Mouse (Mus musculus) adrenal gland, postnatal 25 days (tissue): Measurements from ENCODE around the gene Slc25a12. TPM values are rescaled to one million over a fixed set of nuclear protein-coding genes. Genes with fewer than 3 reads are reported as not detected.

ENCODE experiments used
- DNase-seq: peaks from one replicate; pipeline ENCODE4 v3.0.0; 2021; ENCODE audit warnings: mixed read lengths
- total RNA-seq: library from RNA; stranded (reverse); gene quantifications from 2 replicates; pipeline ENCODE4 v1.2.3, GENCODE M21; 2021

The Slc25a12 gene
- total RNA-seq, 1 experiment from 2014 or later, result 96.2 TPM

DNA sequence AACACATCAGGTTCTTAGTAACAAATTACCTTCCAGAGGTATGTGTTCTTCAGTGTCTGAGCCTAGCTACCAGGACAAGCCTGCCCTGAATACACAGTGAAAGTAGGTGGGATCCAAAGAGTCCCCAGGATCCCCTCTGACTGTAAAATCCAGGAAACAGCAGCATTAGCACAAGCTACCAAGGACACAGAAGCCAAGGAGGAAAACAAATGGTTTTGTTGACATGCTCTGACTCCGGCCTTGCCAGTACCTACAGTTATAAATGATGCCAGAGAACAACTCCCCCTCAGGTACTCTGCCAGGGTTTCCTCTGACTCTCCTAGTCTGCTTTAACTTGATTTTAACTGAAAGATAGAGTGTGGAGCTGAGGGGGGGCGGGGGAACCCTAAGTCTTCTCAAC lies 18.0 kb downstream of the Slc25a12 start:
- no peak for DNase-seq

DNA sequence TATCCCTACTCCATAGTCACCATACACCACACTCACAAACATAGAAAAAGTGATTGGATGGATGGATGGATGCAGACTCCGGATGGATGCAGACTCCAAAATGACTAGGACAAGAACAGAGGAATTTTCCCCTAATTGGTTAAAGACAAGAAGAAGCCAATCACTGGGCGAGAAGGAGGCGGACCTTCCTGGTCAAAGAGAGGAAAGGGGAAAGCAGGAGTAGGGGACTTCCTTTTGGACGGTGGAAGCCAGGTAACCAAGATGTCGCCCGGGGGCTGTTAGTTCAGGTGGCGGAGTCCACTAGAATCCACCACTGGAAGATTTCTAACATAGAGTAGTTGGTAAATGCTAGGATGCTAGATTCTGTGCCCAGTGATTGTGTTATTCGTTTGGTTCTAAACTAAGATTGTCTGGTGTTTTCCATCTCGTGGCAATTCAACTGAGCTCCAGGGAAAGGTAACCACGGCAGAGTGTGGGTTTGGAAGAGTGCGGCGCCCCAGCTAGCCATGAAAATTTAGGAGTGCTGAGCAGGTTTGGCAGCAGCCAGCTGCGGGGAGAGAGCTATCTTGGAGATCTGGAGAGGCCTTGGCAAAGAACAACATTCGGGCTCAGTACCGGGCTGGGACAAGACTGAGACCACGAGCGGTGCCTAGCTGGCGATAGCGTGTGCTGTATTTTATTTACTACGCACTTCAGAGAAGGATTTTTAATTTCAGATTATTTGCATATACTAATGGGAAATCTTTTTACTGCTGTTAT lies 19.6 kb downstream of the Slc25a12 start:
- DNase-seq, result no peak

DNA sequence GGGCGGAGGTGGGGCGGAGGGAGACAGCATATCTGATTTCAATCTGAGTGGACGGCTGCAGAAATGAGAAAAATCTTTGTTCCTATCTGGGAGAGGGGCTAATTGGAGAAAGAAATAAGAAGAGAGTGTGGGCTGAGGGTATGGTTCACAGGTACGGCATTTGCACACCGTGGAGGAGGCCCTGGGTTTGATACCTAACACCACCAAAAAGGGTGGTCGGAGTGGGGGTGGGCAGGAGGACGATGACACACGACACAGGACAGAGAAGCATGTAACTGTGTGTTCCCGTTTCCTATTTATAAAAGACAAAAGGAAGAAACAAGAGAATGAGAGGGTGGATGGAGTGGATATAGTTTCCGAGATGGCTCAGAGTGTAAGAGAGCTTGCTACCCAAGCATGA lies 20.4 kb downstream of the Slc25a12 start:
- DNase-seq, result no peak

DNA sequence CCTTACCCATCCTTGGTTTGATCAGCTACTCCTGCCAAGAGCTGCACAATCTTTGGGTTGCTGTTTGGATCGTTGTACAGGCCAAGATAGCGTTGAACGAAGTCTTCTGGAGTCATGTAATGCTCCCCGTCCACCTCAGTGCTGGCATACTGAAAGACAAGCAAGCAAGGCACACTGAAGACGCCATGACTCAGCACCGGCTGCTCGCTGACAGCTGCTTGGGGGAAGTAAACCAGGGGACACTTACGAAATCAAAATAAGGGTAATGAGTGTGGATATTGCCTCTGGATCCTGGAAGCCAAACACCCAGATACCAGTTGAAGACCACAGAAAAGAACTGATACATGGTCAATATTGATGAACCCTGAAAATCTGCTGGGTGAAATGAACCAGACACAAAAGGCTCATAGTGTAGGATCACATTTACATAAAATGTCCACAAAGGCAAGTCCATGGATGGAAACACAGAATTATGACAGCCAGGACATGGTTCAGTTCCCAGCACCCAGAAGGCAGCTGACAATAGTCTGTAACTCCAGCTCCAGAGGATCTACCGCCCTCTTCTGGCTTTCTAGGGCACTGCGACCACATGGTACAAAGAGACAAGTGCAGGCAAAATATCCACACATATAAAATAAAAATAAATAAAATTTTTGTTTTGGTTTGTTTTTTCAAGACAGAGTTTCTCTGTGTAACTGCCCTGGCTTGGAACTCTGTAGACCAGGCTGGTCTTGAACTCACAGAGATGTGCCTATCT lies 23.5 kb downstream of the Slc25a12 start:
- no peak for DNase-seq

DNA sequence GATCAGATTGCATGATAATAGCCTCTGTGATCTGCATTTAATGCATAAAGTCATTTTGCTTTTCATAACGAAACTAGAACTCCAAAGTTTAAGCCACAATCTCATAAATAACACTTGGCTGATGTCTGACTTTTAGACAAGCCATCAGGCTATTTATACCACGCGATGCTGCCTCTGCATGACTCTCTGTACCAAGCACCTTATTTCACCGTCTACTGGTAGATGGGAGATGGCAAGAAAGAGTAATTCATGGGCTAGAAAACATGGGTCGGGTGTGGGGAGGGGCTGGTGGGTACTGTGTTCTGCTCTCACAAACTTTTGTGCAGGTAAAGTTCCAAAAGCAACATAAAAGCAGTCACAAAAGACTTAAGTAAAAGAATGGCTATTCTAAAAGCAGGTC lies 27.4 kb downstream of the Slc25a12 start:
- DNase-seq, result no peak

DNA sequence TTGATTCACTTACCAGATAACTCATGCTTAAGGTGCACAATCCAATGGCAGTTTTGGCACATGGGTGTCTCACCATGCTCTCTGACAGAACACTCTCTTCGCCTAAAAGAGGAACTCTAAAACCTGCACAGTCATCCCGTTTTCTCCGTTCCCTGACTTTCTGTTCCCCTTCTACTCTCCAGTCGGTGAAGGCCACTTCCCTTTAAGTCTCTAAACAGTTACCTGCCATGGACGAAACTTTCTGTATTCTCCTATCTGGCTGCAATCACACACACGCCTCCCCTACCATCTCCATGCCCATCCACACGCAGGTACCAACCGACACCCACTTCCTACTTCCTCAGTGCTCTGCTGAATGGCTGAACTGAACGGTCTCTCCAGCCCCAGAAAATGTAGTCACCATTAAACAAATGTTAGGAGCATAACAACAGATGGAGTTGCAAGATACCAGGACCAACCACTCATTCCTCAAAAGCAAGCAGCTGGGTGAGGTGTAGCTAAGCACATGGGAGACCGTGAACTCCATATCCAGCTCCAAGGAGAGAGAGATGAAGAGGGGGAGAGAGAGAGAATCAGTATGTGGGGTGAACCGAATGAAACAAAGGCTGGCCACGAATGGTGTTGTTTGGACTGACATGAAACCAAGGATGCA lies 29.3 kb downstream of the Slc25a12 start:
- no peak for DNase-seq

DNA sequence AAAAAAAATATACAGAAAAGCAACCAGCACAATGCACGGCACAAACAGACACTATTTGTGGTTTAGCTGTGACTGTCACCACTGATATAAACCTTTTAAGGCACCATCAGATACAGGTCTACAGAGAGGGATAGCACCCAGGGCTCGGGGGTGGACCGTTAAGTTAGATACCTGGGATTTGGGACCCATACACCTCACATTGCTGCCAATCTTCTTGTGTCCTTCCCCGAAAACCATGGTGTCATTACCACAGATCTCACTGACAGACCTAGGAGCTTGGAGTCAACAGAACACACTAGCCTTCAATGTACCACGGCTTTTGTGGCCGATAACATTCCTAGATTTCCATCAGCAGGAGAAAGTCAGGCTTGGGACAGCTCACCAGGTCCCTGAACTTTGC lies 30.9 kb downstream of the Slc25a12 start:
- no peak for DNase-seq

DNA sequence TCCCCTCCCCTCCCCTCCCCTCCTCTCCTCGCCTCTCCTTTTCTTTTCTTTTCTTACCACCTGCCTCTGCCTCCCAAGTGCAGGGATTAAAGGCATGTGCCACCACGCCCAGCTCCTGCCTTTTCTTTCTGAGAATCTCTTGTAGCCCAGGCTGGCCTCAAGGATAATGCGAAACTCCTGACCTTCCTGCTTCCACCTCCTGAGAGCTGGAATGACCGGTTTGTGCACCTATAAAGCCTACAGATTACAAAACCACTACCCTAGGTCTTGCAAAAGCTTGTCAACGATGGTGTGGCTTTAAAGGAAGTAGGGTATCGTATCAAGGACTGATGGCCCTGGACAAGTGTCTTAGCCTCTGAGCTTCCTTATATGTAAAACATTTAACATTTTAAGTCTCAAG lies 31.3 kb downstream of the Slc25a12 start:
- DNase-seq, result no peak

DNA sequence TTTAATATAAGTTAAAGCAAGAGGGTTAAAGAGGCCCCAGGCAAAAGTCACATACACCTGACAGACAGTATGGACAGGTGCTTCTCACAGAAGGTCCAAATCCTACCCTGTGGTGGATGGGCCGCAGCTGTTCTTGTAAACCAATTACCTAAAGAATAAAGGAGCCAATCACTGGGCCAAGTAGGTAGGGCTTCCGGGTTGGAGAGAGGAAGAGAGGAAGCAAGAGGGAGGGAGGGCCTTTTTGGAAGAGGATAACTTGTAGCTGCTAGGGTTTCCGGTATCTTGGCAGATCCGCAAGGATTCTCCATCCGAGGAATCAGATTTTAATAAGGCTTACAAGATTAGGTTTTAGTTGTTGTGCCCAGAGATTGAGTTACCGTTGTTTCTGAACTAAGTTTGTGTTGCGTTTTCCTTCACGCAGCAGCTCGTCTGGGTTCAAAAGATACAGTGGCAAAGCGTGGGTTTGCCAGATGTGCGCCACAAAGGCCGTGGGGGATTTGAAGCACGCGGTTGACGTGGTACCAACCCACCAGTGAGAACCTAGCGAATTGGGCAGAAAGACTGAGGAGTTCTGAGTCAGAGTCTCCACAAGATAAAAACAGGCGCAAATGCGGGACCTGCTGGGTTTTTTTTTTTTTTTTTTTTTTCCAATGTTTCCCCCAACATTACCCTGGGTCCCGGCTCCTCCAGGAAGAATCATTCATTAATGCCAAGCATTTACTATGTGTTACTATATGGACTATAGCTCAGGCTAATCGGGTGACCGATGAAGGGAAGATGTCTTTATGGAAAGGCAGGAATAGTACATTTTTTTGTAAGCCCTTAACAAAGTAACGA lies 33.3 kb downstream of the Slc25a12 start:
- no peak for DNase-seq

DNA sequence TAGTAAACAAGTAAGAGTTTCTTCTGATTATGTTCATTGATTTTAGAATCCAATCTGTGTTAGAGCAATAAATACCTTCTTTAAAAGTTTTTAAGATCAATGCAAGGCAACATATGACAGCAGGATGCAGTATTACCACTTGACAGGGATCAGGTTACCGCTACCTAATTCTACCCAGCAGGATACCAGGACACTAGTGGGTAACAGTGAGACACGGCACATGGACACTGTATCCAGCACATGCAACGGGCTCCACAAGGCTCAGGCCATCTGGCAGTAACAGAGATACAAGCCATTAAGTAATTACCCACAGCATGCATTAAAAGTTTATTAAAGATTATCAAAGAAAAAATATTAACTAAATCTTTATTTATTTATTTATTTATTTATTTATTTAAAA lies 37.8 kb downstream of the Slc25a12 start:
- DNase-seq, result no peak

DNA sequence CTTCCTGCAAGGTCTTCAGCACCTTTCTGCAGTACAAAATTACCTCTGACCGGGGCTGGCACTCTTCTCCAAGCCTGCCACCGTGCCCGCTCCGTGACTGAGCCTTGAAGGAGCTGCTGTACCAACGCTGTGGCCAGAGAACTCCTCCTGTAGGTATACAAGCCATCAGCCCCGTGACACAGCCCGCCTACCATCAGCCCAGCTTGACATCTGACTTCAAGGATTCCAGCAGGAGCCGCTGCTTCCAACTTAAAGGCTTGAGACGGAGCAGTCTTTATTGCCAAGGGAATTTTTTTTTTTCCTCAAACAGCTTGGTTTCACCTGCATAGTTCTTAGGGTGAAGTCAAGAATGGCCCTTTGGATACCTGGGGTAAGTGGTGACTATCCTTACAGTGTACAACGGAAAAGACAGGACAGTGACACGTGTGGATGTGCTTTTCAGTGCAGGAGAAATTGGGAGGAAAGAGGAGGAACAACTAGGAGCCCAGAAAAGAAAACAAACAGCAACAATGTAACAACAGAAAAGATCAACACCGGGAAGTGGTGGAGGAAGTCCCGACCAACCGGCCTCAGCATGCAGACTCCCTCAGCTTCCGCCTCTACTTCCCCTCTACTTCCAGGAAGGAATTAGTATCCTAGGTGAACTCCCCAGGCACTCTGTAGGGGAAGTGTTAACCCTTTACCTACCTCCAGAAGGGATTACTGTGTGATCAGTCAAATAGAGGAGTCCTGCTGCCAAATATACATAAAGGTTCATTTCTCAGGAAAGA lies 39.0 kb downstream of the Slc25a12 start:
- no peak for DNase-seq

DNA sequence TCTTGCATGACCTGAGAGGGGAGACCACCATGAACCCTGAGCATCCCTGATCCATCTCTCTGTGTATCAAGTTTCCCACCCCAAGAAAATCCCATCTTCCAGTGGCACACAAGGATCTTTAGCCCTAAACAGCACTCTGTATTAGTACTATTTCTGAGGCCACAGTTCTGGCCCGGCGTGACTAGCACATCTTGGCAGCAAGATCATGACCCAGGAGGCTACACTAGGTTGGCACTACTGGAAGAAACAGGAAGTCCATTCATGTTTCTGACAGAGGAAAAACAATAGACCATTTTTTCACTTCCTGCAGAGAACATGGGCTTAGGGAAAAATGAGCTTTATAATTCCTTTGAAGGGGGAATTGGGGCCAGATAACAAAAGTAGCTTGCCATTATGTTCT lies 39.8 kb downstream of the Slc25a12 start:
- no peak for DNase-seq

DNA sequence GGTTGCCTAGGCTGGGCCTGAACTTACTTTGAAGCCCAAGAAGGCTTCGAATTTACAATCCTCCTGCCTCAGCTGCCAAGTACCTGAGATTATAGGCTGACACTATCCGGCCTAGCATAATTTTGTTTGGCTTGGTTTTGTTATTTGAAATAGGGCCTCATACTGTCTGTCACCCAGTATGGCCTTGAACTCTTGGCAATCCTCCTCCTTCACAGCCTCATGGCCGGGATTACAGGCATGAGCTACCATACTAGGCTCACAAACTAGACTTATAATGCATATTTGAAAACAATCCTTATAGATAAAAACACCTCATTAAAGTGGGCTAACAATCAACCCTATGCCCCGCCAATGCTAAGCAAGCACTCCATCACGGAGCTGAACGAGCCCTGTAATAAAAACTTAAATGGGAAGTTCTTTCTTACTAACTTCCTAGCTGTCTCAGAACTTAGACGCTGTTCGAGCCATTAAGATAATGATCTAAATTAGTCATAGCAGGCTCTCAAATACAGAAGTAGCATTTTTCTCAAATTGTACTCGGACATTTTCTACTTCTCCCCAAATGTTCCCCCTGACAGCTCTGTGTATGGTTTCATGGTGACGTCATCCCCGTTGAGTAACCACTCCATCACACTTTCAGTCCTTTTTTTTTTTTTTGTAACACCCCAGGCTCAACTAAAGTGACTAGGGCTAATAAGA lies 40.6 kb downstream of the Slc25a12 start:
- DNase-seq, result no peak

DNA sequence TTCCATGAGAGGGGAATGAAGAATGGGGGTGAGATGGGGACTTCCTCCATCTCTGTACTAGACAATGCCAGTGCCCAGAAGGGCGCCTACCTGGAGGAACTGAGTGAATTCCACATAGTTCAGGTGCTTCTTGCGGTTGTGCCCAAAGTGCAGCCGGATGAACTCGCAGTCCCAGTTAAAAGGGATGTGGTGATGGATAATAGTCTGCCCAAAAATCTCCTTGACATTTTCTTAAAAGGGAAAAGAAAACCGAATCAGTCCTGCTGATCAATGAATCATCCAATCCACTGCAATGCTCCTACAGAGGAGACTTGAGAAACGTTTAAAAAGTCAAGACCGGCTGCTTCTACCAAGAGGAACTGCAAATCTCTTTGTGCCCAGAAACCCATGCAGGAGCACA lies 43.7 kb downstream of the Slc25a12 start:
- no peak for DNase-seq

DNA sequence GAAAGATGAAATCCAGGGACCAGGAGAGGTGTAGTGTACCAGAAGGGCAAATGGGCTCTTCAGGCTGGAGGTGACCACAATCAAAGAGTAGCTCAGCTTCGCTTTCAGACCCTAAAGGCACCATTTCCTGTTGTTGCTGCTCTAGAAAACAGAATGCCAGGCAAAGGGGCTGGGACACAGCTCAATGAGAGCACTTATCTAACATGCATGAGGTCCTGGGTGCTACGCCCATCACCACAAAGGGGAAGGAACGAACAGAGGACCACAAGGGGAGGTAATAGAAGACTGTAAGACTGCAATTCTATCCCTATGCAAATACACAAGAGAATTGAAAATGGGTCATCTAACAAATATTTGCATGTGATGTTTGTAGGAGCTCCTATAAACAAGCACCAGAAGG lies 46.1 kb downstream of the Slc25a12 start:
- no peak for DNase-seq

DNA sequence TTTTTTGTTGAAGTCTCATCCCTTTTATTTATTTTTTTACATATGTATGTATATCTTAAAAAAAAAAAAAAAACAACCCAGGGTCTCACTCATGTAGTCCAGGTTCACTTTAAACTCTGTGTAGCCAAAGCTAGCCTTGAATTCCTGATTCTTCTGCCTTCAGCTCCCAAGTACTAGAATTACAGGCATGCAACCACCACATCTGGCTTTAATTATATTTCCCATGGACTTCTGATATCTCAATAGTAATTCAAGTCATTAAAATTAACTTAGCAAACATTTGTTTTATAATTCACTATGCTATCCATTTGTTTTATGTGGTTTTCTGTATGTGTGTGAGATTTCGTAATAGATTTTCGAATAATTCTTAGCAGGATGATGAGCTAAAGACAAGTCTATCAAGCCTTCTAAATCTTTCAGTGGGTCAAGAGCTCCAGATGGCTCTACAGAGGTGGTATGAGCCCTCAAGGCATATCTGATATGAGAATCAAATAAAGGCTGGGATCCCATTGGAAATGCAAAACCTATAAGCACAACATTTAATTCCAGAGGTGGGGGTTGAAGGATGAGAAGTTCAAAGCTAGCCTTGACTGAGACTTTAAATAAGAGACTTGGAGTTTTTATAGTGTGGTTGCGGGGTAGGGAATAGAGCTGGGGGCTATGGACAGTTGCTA lies 51.3 kb downstream of the Slc25a12 start:
- no peak for DNase-seq

DNA sequence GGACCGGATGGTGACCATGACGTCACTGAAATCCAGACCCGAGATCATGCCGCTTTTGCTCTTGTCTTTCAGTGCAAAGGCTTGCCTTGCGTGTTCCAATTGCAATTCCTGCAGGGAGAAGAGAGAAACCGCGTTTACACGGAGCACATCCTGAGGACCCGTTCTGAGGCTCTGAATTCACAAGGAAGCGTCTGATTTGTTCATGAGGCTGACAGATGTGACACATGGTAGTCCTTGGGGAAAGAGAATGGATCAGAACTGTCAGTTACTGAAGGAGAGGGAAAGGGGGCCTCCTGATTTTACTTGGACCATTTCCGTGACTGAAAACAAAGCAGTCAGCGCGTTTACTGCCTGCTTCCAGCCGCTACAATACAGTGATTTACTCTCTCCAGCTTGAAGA lies 52.5 kb downstream of the Slc25a12 start:
- DNase-seq, result no peak

DNA sequence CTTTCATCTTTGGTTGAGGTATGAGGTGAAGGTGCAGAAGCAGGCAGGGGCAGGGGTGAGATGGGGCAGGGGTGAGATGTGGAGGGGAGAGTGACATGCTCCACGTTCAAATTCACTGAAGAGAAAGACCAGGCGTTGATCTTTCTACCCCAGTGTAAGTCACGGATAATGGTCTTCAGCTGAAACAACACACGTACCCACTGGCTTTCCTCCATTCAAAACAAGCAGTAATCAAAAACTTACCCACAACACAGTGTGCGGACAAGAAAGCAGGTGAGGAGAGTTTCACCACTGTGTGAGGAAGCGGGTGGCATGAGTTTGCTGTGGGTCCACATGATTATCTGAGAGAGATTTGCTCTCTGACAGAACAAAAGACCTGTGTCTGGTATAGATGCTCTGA lies 53.5 kb downstream of the Slc25a12 start:
- no peak for DNase-seq

DNA sequence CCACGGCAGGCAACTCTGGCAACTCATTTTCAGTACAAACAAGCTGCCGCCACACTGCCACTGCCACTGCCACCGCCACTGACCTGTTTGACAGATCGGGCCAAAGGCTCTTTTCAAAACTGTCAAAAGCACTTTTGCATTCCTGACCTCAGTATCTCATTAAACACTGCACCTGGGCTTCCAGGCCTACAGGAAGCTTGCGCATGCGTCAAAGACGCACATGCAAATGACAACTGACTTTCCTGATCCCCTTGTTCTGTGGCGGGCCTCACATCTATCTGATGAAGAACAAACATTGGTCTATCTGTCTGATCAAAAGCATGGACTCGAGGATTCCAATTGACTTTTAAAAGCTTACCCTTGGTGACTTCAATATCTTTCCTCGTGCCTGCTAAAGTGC lies 55.5 kb downstream of the Slc25a12 start:
- no peak for DNase-seq

DNA sequence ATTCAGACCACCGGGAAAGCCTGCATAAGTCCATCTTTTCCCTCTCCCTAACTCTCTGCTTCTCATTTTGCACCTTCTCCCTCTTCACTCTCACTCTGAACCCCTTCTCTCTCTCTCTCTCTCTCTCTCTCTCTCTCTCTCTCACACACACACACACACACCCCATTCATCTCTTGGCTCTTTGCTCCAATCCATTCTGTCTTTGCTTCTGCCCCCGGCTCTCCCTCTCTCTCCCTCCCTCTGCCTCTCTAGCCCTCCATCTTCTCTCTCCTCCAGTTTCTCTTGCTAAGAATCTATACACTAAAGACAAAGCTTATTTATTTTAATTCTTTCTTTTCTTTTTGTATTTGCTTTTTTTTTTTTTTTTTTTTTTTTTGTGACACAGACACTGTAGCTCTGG lies 57.8 kb downstream of the Slc25a12 start:
- no peak for DNase-seq

DNA sequence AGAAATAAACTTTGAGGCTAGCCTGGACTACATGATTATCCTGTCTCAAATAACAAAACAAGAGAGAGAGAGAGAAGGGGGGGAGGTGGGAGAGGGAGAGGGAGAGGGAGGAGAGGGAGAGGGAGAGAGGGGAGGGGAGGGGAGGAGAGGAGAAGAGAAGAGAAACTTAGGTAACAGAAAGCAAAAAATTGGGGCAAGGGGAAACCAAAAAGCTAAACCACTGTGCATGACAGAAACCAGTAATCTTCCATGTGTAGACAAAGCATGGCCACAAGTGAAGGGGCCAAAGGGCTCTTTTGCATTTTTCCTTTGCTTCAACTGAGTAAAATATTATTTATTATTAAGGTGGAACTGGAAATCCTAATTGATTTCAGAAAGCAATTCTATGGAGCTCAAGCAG lies 61.2 kb downstream of the Slc25a12 start:
- DNase-seq, result no peak
